Mouse (Mus musculus) stomach, embryonic 15.5 days (tissue): Measurements from ENCODE around the gene Dock8. TPM values are rescaled to one million over a fixed set of nuclear protein-coding genes. Genes with fewer than 3 reads are reported as not detected.

Experiments
- ATAC-seq: fragments of 200-750 bp; cut with Nextera tagmentation; 2 replicates; pipeline ENCODE4 v1.8.0; 2017; ENCODE audit warnings: low read depth, moderate number of reproducible peaks, moderate TSS enrichment; ENCODE audit not compliant: insufficient read depth, low FRiP score
- H3K27ac ChIP-seq: fragments of 300-500 bp; sonication (generic); 2 replicates; pipeline ENCODE4 v1.5.1; 2015; ENCODE audit warnings: mild to moderate bottlenecking, inconsistent platforms
- H3K27me3 ChIP-seq: fragments of 300-500 bp; sonication (generic); replicated peaks from 2 replicates; pipeline ENCODE4 v1.6.1; 2015; ENCODE audit warnings: inconsistent platforms
- H3K36me3 ChIP-seq: fragments of 300-500 bp; sonication (generic); 2 replicates; pipeline ENCODE4 v1.6.1; 2015; ENCODE audit warnings: inconsistent platforms
- H3K4me1 ChIP-seq: fragments of 300-500 bp; sonication (generic); 2 replicates; pipeline ENCODE4 v1.6.1; 2015; ENCODE audit warnings: inconsistent platforms
- H3K4me2 ChIP-seq: fragments of 300-500 bp; sonication (generic); 2 replicates; pipeline ENCODE4 v1.6.1; 2015; ENCODE audit warnings: mild to moderate bottlenecking, inconsistent platforms
- H3K4me3 ChIP-seq: fragments of 300-500 bp; sonication (generic); replicated peaks from 2 replicates; pipeline ENCODE4 v1.5.1; 2015; ENCODE audit warnings: inconsistent platforms
- H3K9ac ChIP-seq: fragments of 300-500 bp; sonication (generic); 2 replicates; pipeline ENCODE4 v1.6.1; 2015; ENCODE audit warnings: inconsistent platforms
- H3K9me3 ChIP-seq: fragments of 300-500 bp; sonication (generic); 2 replicates; pipeline ENCODE4 v1.6.1; 2016; ENCODE audit warnings: inconsistent platforms
- WGBS: fragments of 180-500 bp; shearing (Covaris S2); methylation state at CpG from one replicate; pipeline ENCODE4 v1.1.7; 2015; 5-methylcytosine and 5-hydroxymethylcytosine counted together
- polyA plus RNA-seq: library from polyadenylated mRNA; unstranded; fragments of >200 nt; fragmentation: Nextera tagmentation; extraction: Ambion mirVana; gene quantifications from 2 replicates; pipeline ENCODE4 v1.2.1, GENCODE M21; 2015

Dock8 gene
- polyA plus RNA-seq, 1 experiment from 2014 or later = 6.0 TPM

- 92% methylated on average over 11 of the region's 11 CpGs for WGBS
- Histone ChIP-seq H3K9me3 (no peaks in the 10 kb centered on the region), H3K4me2 (no peak overlapping the region), H3K4me1 (no peaks in the 10 kb centered on the region), H3K27ac (no peak overlapping the region), H3K27me3 (no peaks in the 10 kb centered on the region), H3K9ac (no peak overlapping the region), H3K4me3 (no peak overlapping the region), H3K36me3 (no peaks in the 10 kb centered on the region)
- ATAC-seq = no peak
These were observed 177.4 kb downstream of the Dock8 start for GRCm38 (mm10) chr19:25176746-25177145.

GRCm38 (mm10) chr19:25180024-25180423, 180.7 kb downstream of the Dock8 start:
- Histone ChIP-seq H3K4me3 (no peak overlapping the region), H3K27me3 (no peaks in the 10 kb centered on the region), H3K4me1 (no peaks in the 10 kb centered on the region; the same call in 1 of the 2 replicates), H3K4me2 (no peak overlapping the region), H3K9me3 (no peaks in the 10 kb centered on the region), H3K27ac (no peak overlapping the region), H3K36me3 (no peaks in the 10 kb centered on the region), H3K9ac (no peak overlapping the region)
- 76% methylated on average over 6 of the region's 6 CpGs for WGBS
- no peak for ATAC-seq

- Histone ChIP-seq H3K9me3 (no peaks in the 10 kb centered on the region), H3K4me1 (no peaks in the 10 kb centered on the region; the same call in 1 of the 2 replicates), H3K4me3 (no peak overlapping the region), H3K27ac (no peak overlapping the region), H3K9ac (no peak overlapping the region), H3K36me3 (no peaks in the 10 kb centered on the region), H3K27me3 (no peaks in the 10 kb centered on the region), H3K4me2 (no peak overlapping the region)
- ATAC-seq = no peak
- WGBS = 77% methylated on average over 6 of the region's 6 CpGs
These were observed 181.2 kb downstream of the Dock8 start for GRCm38 (mm10) chr19:25180547-25180946.

GRCm38 (mm10) chr19:25184076-25184475, 184.7 kb downstream of the Dock8 start:
- Histone ChIP-seq H3K36me3 (no peaks in the 10 kb centered on the region), H3K4me2 (no peak overlapping the region), H3K4me3 (no peak overlapping the region), H3K4me1 (no peaks in the 10 kb centered on the region; the same call in 1 of the 2 replicates), H3K27ac (peak overlapping the region; percentile 44; the same call in 1 of the 2 replicates), H3K9ac (no peak overlapping the region), H3K27me3 (no peaks in the 10 kb centered on the region), H3K9me3 (no peaks in the 10 kb centered on the region)
- 69% methylated on average over 7 of the region's 7 CpGs for WGBS
- ATAC-seq = no peak

- Histone ChIP-seq H3K4me1 (no peaks in the 10 kb centered on the region; the same call in 1 of the 2 replicates), H3K4me2 (no peak overlapping the region), H3K36me3 (no peaks in the 10 kb centered on the region), H3K27ac (0 out of 2 replicates have a peak overlapping the region, but pooled peaks have one; percentile 32), H3K27me3 (no peaks in the 10 kb centered on the region), H3K9me3 (no peaks in the 10 kb centered on the region), H3K4me3 (no peak overlapping the region), H3K9ac (no peak overlapping the region)
- no peak for ATAC-seq
- 62% methylated on average over 5 of the region's 5 CpGs for WGBS
These were observed 187.0 kb downstream of the Dock8 start for GRCm38 (mm10) chr19:25186316-25186715.

DNA sequence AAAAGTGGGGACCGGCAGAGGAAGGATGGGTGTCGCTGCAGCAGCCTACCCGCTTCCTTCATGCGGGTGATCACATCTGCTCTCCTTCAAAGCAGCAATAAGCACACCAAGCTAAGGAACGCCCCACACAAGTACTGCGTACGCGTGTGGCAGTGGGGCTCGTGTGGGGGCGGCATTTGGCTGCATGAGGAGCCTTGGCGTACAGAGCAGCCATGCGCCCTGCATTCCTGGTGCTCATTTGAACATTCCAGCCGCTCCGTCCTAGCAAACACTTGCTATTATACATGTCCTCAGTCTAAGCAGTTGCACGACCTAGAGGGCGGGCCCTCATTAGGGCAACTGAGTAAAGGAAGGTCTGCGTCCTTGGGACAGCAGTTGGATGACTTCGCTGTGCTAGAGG, 188.3 kb downstream of the Dock8 start:
- Histone ChIP-seq H3K36me3 (no peaks in the 10 kb centered on the region), H3K27me3 (no peaks in the 10 kb centered on the region), H3K9ac (no peak overlapping the region), H3K4me1 (no peaks in the 10 kb centered on the region; the same call in 1 of the 2 replicates), H3K4me2 (no peak overlapping the region), H3K27ac (no peak overlapping the region), H3K4me3 (no peak overlapping the region), H3K9me3 (no peaks in the 10 kb centered on the region)
- 65% methylated on average over 18 of the region's 18 CpGs for WGBS
- no peak for ATAC-seq

- ATAC-seq = no peak
- no peak overlapping the region for H3K4me2 ChIP-seq
- no peaks in the 10 kb centered on the region for H3K36me3 ChIP-seq
- H3K9ac ChIP-seq = no peak overlapping the region
- no peaks in the 10 kb centered on the region for H3K27me3 ChIP-seq
- 90% methylated on average over 9 of the region's 9 CpGs for WGBS
- H3K4me3 ChIP-seq = no peak overlapping the region
- no peaks in the 10 kb centered on the region for H3K4me1 ChIP-seq
- H3K9me3 ChIP-seq = no peaks in the 10 kb centered on the region
- no peak overlapping the region for H3K27ac ChIP-seq
These were observed 194.4 kb downstream of the Dock8 start for GRCm38 (mm10) chr19:25193751-25194150.

DNA sequence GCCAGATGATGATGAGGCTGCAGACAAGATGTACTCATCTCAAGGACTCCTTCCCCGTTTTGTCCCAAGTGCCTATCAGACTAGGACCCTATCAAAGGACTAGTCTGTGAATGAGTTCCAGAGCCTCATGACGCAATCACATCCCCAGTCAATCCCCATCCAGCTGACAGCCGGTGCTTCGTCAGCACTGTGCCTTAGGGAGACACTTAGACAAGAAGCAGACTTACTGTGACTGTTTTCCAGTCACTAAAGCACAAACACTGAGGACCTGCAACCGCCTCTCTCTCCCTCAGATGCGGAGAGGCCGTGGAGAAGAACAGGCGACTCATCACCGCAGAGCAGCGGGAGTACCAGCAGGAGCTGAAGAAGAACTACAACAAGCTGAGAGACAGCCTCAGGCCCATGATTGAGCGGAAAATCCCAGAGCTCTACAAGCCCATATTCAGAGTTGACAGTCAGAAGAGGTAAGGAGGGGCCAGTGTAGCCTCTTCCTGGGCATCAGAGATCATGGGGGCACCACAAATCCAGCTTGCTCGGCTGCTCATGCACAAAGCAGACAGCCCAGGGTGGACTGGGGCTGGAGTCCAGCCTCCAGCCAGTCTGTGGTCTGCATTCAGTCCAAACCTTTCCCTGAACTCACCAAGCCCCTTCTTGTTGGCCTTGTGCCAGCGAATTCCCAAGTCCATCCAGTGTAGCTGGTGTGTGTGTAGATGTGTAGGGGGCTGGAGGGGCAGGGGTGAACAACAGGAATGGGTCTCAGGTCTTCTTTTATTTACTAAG, 200.9 kb downstream of the Dock8 start:
- ATAC-seq = no peak
- H3K27ac ChIP-seq = no peak overlapping the region

GRCm38 (mm10) chr19:25203077-25203476, 203.7 kb downstream of the Dock8 start:
- no peak overlapping the region for H3K4me2 ChIP-seq
- WGBS = 61% methylated on average over 12 of the region's 12 CpGs
- no peaks in the 10 kb centered on the region for H3K27me3 ChIP-seq
- no peak overlapping the region for H3K9ac ChIP-seq
- 0 out of 2 replicates have a peak, but pooled peaks cover 3% of the 10 kb centered on the region for H3K4me1 ChIP-seq
- no peaks in the 10 kb centered on the region for H3K36me3 ChIP-seq
- H3K4me3 ChIP-seq = no peak overlapping the region
- no peaks in the 10 kb centered on the region for H3K9me3 ChIP-seq
- no peak overlapping the region for H3K27ac ChIP-seq
- ATAC-seq = no peak

More for the DNA sequence above, 200.9 kb downstream of the Dock8 start:
- WGBS = 61% methylated on average over 13 of the region's 13 CpGs
- H3K9me3 ChIP-seq = no peaks in the 10 kb centered on the region
- no peak overlapping the region for H3K4me3 ChIP-seq
- H3K4me2 ChIP-seq = no peak overlapping the region
- H3K27me3 ChIP-seq = no peaks in the 10 kb centered on the region
- 0 out of 2 replicates have a peak, but pooled peaks cover 3% of the 10 kb centered on the region for H3K4me1 ChIP-seq
- H3K36me3 ChIP-seq = no peaks in the 10 kb centered on the region
- H3K9ac ChIP-seq = no peak overlapping the region

- H3K4me3 ChIP-seq = no peak overlapping the region
- H3K36me3 ChIP-seq = no peaks in the 10 kb centered on the region
- H3K27ac ChIP-seq = no peak overlapping the region
- H3K4me2 ChIP-seq = no peak overlapping the region
- H3K4me1 ChIP-seq = no peaks in the 10 kb centered on the region
- WGBS = 71% methylated on average over 12 of the region's 12 CpGs
- ATAC-seq = no peak
- H3K9ac ChIP-seq = no peak overlapping the region
- no peaks in the 10 kb centered on the region for H3K27me3 ChIP-seq
- no peaks in the 10 kb centered on the region for H3K9me3 ChIP-seq
These were observed 207.6 kb downstream of the Dock8 start for GRCm38 (mm10) chr19:25206969-25207368.

- no peaks in the 10 kb centered on the region for H3K27me3 ChIP-seq
- no peaks in the 10 kb centered on the region for H3K4me1 ChIP-seq
- 25% methylated on average over 23 of the region's 23 CpGs for WGBS
- no peak overlapping the region for H3K4me3 ChIP-seq
- H3K27ac ChIP-seq = no peak overlapping the region
- no peaks in the 10 kb centered on the region for H3K36me3 ChIP-seq
- no peaks in the 10 kb centered on the region for H3K9me3 ChIP-seq
- H3K4me2 ChIP-seq = peak overlapping the region; percentile 9; the same call in 1 of the 2 replicates
- no peak overlapping the region for H3K9ac ChIP-seq
- ATAC-seq = no peak
These were observed 208.5 kb downstream of the Dock8 start for GRCm38 (mm10) chr19:25207731-25208361.

DNA sequence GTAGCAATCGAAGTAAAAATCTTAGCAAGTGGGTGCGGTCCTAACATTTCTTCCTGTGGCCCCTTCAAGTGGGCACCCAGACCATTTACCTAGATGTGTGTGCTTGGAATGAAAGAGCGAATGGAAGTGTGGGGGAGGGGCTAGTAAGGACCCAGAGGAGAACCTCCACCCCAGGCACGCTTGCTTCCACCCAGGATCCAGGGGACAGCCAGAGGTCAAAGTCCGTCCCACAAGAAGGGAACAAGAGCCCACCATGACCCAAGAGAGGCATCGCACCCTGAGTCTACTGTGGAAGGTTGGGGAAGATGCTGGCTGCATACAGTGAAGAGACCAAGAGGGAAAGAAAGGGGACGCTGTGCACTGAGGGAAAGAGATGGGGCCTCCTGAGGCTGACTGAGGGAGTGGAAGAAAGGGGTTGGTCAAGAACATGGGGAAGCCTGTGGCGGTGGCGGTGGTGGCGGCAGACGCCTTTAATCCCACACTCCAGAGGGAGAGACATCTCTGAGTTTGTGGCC, 209.3 kb downstream of the Dock8 start:
- ATAC-seq = no peak
- H3K4me3 ChIP-seq = no peak overlapping the region
- H3K9ac ChIP-seq = no peak overlapping the region
- H3K27ac ChIP-seq = no peak overlapping the region
- H3K4me2 ChIP-seq = no peak overlapping the region
- H3K27me3 ChIP-seq = no peaks in the 10 kb centered on the region
- 80% methylated on average over 11 of the region's 11 CpGs for WGBS
- H3K36me3 ChIP-seq = no peaks in the 10 kb centered on the region
- no peaks in the 10 kb centered on the region for H3K4me1 ChIP-seq
- H3K9me3 ChIP-seq = no peaks in the 10 kb centered on the region
